Mouse (Mus musculus): Measurements from ENCODE around the gene Hoxc5.

Gene Hoxc5

DNA sequence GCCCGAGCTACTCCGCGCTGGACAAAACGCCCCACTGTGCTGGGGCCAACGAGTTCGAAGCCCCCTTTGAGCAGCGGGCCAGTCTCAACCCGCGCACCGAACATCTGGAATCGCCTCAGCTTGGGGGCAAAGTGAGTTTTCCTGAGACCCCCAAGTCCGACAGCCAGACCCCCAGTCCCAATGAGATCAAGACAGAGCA, at the start of gene Hoxc5:
Gene Hoxc5 (plus strand): TSS at position 132 of the 199 bp plus-strand sequence.
- no peak for DNase-seq (ENCODE audit: low read depth, low spot score)

- peak; percentile 19 for DNase-seq (ENCODE audit: low read depth, low spot score)
These were observed 49.2 kb upstream of the Hoxc5 start for GRCm38 (mm10) chr15:102917972-102918572.

DNA sequence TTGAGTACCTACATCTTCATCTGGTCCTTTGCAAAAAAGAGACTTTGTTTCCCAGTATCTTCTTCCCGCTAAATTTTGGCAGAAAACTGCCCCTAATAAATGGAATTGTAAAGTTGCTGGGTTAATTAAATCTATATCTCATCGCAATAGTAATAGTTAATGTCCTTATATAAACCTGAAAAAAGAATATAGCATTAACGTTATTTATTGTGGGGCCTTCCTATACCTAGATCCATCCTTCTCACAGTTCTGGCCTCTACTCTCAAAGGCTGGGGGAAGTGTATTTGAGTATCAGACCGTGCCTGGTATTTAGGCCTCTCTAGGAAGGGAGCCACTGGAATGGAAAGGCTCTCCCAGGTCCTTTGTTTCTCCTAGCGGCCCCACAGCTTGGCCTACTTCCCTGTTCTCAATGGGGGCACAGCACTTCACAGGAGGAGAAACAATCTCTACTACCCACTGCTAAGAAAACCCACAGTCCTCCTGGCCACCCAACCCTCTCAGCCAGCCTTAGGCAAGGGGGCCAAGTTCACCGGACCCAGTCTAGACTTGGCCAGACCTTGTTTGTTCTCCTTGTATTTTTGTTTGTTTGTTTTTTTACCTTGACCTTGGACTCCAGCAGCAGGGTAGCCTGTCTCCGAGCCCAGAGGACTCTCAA, 48.5 kb upstream of the Hoxc5 start:
- DNase-seq (ENCODE audit: low read depth, low spot score): no peak

- peak; percentile 4 for DNase-seq (ENCODE audit: low read depth, low spot score)
These were observed 47.7 kb upstream of the Hoxc5 start for GRCm38 (mm10) chr15:102919336-102920180.

GRCm38 (mm10) chr15:102920619-102921018, 46.6 kb upstream of the Hoxc5 start:
- DNase-seq (ENCODE audit: low read depth, low spot score): peak; percentile 91

GRCm38 (mm10) chr15:102921053-102922011, 45.9 kb upstream of the Hoxc5 start, which contains the start of gene Hoxc13:
Gene Hoxc13, plus strand, starts transcription at chr15:102921103.
- DNase-seq (ENCODE audit: low read depth, low spot score): peak; percentile 19

GRCm38 (mm10) chr15:102922012-102922362, 45.3 kb upstream of the Hoxc5 start:
- no peak for DNase-seq (ENCODE audit: low read depth, low spot score)

- no peak for DNase-seq (ENCODE audit: low read depth, low spot score)
These were observed 44.4 kb upstream of the Hoxc5 start for GRCm38 (mm10) chr15:102922636-102923500.

GRCm38 (mm10) chr15:102927032-102927645, 40.1 kb upstream of the Hoxc5 start:
- DNase-seq (ENCODE audit: low read depth, low spot score): no peak

- no peak for DNase-seq (ENCODE audit: low read depth, low spot score)
These were observed 35.4 kb upstream of the Hoxc5 start for GRCm38 (mm10) chr15:102931706-102932358.

DNA sequence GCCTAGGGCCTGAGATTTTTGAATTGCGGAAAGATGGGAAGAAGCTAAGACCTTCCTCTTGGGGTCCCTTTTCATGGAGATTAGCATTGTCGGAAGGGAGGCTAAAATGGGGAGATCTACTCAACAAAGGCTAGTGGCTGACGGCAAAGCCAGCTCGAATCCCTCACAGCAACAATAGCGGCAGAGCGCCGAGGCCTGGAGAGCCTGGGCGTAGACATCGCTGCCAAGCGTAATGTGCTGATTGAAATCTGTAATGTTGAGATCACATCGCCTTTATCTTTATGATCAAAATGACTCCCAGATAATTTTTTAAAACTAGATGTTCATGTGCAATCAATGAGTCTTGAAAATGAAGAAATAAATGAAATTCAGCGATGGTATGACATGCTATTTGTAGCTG, 32.8 kb upstream of the Hoxc5 start:
- no peak for DNase-seq (ENCODE audit: low read depth, low spot score)

DNA sequence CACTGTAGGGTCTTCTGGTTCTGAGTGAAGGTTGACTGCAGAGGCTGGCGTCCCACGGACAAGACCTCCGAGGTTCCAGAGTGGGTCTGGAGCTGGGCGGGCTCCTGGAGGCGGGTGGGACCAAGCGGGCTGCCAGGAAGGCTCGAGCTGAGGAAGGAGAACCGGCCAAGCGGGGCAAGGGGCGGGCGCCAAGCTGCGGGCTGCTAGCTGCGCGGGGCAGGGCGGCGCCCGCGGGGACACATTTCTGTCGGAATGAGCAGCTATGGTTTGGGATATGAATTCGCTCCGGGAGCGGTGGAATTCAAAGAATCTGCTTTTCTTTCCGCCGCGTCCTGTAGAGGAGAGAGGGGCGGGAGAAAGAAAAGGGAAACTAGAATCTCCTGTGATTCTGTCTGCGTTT, 32.3 kb upstream of the Hoxc5 start:
- no peak for DNase-seq (ENCODE audit: low read depth, low spot score)

DNA sequence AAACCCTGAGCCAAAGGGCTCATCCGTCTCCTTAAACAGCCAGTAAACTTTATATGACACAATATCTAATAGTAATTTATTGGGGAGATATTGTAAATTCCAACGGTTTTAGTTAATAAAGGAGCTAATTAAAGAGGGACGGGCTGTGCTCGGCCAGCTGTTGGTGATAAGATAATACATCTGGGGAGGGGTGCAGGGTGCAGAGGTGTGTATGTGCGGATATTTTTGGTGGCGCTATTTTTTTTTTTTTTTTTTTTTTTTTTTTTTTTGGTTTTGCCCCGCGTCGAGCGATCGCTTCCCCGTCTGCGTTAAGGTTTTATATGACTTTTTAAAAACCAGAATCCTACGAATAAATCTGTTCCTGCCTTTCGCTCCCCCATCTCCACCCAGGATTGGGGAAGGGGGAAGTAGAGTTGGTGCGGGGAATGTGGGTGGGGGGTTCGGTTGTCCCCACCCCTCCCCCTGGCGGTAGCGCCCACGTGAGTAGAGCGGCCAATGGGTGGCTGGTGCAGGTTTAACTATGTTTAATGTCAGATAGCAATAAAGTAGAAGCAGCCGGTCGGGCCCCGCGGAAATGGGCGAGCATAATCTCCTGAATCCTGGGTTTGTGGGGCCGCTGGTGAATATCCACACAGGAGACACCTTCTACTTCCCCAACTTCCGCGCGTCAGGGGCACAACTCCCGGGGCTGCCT, 30.8 kb upstream of the Hoxc5 start, which contains the start of gene Hoxc12:
Gene Hoxc12 (plus strand): TSS at position 479 of the 694 bp plus-strand sequence.
- no peak for DNase-seq (ENCODE audit: low read depth, low spot score)

DNA sequence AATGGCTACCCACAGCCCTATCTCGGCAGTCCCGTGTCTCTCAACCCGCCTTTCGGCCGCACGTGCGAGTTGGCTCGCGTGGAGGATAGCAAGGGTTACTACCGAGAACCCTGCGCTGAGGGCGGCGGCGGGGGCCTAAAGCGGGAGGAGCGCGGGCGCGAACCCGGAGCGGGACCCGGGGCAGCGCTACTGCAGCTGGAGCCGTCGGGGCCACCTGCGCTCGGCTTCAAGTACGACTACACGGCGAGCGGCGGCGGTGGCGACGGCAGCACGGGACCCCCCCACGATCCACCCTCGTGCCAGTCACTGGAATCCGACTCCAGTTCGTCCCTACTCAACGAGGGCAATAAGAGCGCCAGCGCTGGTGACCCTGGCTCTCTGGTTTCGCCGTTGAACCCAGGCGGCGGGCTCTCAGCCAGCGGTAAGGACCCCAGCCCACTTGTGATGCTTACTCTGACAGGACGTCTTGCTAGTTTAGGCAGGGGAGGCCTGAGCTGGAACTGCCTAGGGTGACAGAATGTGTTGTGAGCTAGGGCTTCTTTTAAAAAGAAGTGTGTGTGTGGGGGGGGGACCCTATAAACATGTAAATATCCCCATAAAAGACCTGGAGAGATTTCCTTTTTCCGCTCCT, 30.1 kb upstream of the Hoxc5 start:
- no peak for DNase-seq (ENCODE audit: low read depth, low spot score)

DNA sequence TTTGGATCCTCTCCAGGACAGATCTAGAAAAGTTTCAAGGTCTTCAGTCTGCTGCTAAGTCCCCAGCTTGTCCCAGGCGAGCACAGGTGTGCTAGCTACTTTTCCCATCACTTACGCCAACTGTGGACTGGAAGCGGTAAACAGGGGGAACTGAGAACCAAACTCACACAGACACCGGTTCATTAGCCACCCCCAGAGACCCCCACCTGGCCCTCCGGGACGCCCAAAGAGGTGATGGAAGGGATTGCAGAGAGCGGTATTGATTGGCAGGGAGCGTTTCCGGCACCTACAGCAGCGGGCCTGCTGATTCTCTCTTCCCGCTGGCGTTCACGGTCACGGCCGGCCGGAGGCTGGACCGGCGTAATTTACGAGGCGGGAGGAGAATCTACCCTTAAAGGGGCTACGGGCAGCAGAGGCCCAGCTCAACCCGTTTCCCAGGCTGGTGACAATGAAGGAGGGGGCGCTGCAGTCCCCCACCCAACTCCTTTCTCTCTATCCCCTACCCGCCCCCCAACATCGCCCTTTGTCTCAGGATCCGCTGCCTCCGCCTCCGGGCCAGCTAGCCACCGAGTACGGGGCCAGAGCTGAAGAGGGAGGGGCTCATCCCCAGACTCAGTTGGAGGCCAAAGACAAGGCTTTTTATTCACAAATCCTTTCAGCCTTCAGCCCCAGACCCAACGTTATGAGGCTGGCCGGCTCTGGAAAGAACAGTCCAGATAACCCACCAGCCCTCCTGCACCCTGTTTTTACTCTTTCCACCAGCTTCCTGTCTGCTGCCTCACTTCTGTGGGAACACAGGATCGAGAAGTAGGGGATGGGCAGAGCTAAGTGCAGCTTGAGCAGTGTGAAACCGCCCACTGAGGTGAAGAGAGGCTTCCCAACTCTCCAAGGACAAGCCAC, 27.7 kb upstream of the Hoxc5 start:
- DNase-seq (ENCODE audit: low read depth, low spot score): no peak

DNA sequence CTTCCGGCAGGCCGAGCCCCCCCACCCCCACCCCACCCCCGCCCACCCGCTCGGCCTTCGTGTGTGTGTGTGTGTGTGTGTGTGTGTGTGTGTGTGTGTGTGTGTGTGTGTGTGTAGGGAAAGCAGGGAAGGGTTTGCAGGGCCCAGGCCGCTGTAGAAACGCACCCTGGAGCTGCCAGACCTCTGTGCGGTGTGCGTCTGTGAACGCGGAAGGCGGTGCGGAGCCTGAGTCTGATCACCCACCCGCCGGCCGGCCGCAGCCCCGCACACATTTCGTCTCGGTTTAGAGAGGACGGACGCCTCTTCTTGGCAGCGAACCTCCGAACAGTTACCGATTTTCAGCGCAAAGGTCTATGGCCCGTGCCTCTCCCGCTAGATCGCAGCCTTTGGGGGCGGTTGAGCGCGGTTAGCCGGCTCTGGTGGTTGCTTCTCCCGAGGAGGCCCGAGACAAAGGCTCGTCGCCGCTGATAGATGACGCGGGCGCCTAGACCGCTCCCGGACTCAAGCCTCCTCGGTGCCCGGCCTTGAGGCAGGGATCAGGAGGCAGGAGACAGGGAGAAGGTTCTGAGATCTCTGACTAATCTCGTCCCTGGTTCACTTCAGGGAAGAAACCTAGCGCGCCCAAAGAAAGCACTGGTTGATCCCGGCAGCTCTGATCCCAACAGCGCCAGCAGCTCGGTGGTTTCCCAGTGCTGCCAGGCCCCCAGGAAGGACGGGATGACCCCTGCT, 24.3 kb upstream of the Hoxc5 start:
- no peak for DNase-seq (ENCODE audit: low read depth, low spot score)

- no peak for DNase-seq (ENCODE audit: low read depth, low spot score)
These were observed 23.8 kb upstream of the Hoxc5 start for GRCm38 (mm10) chr15:102943468-102943813.

Data from mesoderm, embryonic 11.5 days (tissue).